Mouse (Mus musculus) heart, adult 18-20 months (tissue): ENCODE results near the gene Sf3a3. TPM values are rescaled to one million over a fixed set of nuclear protein-coding genes. Genes with fewer than 3 reads are reported as not detected.
A peak's percentile ranks its signal among the peaks of the same experiment; 100 is the strongest.
"Not testable (repeated sequence)": the region's sequence is repeated elsewhere in the genome, so short reads cannot be mapped to it uniquely, and the experiment has no call there.

Experiments used
- DNase-seq, 2 experiments: peaks; one replicate each; pipeline ENCODE4 v3.0.0; 2021 to 2022; ENCODE audit warnings: mixed read lengths in 1 of 2
- total RNA-seq, 2 experiments: library from RNA; stranded (reverse); gene quantifications; 2 replicates each; pipeline ENCODE4 v1.2.3; 2021

Gene Sf3a3
- total RNA-seq, 2 experiments from 2014 or later: 18.8 to 19.4 TPM

DNA sequence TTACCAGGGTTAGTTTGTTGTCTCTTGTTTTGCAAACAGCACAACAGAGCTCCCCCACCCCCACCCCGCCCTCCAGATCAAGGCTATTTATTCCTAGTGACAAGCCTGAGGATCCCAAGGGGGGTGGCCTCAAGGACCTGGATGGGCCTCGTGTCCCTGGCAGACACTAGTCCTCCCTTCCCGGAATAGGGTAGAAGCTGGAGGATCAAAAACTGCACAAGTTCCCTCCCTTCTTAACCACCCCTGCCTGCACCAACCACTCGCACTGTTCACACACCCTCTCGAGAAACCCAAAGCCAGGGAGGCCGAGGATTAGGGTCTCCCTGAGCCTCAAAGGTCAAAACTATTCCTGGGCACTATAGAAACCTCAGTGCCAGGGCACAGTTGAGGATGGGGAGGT, 14.8 kb upstream of the Sf3a3 start:
- peak in 1 of 2 experiments; percentile 22 for DNase-seq

- peak; percentile 64 to 68 for DNase-seq
These were observed 14.2 kb upstream of the Sf3a3 start, which contains the start of gene Fhl3 for GRCm38 (mm10) chr4:124700248-124700971. Fhl3 (plus strand) TSS chr4:124700701.

GRCm38 (mm10) chr4:124701052-124701845, 13.3 kb upstream of the Sf3a3 start:
- DNase-seq: peak; percentile 70 to 72

DNA sequence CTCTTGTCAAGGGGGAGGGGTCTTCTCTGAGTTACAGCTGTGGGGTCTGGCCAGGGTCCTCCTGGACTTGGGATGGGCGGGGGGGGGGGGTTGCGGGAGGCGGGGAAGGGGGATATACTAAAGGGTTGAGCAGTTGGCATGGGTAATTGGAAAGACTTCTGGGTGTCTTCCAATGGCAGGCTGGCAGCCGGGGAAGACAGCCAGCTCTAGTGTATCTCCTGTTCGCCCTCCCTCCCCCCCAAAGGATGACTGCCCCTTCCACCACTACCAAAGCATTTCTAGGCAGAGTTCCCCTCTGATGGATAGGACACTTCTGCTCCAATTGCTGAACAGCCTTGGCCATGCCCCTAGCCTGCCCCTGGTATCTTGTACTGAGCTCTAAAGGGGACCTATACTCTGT, 12.7 kb upstream of the Sf3a3 start:
- peak; percentile 47 to 48 for DNase-seq

GRCm38 (mm10) chr4:124703406-124703805, 11.2 kb upstream of the Sf3a3 start:
- peak; percentile 44 to 66 for DNase-seq

DNA sequence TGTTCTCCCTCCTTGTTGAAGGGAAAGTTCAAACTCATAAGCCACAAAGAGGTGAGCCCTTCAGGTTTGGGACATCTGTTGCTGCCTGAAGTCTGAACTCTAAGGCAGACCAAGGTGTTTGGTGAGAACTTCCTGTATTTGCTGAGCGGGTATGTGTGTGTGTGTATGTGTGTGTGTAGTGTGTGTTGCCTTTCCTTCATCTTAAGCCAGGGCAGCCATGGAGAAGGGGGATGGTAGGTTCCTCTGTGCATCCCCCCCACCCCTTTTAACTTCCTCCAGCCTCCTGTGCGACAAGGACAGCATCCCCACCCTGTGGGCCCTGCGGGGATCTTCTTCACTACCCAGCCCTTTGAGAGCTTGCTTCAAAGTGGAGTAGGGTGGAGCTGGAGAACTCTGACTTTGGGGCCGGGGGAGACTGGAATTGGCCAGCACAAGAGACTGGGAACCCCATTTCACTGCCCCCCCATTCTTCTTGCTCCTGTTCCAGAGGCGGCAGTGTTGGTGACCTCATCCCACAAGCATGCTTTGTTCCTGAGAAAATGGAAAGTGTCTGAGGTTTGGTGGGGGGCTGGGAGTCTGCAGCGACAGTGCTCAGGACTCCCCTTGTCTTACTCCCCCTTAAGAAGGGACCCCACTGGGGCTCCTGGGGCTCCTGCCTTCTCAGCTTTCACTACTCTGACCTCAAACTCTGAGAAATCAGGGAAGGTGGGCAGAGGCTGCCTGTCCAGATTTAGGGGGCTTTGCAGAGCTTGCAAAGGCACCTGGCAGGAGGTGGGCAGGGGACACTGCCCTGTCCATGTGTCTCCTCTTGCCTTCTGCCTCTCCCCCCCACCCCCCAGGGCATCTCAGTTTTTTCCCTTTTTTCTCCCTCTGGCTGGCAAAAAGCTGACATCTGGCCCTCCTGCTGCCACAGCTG, 10.4 kb upstream of the Sf3a3 start:
- DNase-seq: peak in 1 of 2 experiments; percentile 27

DNA sequence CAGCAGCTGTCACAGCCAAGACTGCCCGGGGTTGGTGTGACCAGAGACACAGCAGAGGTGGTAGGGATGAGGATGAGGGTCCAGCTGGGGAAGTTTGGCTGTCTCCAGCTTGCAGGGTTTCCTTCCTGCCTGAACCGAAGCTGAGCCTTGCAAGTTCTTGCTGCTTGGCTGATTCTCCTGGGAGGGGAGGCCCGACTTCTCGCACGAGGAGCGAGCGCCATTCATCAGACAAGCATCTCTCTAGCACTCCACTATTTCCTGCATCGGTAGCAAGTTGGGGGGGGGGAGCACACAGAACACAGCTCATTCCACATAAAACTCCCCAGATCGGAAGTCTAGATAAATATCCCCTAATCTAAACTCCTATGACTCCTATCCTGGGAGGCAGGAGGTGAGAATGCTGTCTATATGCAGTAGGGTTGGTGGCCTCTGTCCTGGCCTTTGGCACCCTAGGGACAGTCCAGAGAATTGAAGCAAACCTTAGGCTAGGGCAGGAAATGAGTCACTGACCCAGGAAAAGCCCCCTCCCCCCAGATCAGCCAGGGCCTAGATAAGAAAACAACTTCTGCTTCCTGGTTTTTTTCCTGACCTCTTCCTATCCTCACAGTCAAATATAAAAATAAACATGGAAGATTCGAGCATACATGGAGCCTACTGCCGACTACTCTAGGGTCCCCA, 9.6 kb upstream of the Sf3a3 start:
- peak; percentile 46 to 75 for DNase-seq

GRCm38 (mm10) chr4:124705661-124706269, 8.8 kb upstream of the Sf3a3 start:
- no peak for DNase-seq

GRCm38 (mm10) chr4:124707381-124708199, 7.0 kb upstream of the Sf3a3 start:
- DNase-seq: not testable (repeated sequence)

DNA sequence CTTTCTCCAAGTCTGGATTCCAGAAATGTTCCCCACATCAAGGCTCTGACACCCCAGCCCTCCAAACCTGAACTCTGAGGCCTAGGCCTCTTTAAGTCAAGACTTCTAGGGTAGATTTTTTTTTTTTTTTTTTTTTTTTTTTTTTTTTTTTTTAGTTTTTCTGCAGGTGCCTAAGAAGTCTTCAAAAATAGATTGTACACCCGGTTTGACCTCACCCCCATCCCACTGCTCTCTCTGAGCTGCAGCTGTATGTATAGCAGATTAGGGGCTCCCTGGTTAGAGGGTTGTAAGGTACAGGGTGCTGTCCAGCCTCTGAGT, 6.4 kb upstream of the Sf3a3 start:
- DNase-seq: not testable (repeated sequence)

GRCm38 (mm10) chr4:124708518-124709477, 5.8 kb upstream of the Sf3a3 start:
- peak; percentile 93 to 96 for DNase-seq

GRCm38 (mm10) chr4:124709961-124710446, 4.6 kb upstream of the Sf3a3 start:
- peak; percentile 62 to 71 for DNase-seq

DNA sequence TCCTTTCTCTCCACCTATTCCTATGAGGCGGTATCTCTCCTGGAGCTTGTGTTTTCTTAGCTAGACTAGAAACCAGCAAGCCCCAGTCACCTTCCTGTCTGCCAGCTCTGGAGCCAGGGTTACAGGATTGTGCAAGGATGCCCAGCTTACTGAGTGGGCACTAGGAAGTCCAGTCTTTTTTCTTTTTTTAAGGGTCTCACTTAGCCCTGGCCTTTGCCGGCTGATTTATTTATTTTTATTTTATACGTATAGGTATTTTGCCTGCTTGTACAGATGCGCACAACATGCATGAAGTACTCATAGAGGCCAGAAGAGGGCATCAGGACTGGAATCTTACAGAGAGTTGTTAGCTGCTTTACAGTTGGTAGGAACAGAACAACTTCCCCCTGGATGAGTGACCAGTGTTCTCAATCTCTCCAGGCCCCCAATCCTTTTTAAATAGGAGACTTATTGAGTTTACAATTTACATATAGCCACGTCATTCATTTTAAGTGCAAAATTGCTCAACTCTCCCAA, 3.7 kb upstream of the Sf3a3 start:
- peak; percentile 64 to 73 for DNase-seq

- no peak for DNase-seq
These were observed 2.0 kb upstream of the Sf3a3 start for GRCm38 (mm10) chr4:124712618-124713017.

GRCm38 (mm10) chr4:124713850-124714249, 726 bp upstream of the Sf3a3 start:
- not testable (repeated sequence) for DNase-seq

DNA sequence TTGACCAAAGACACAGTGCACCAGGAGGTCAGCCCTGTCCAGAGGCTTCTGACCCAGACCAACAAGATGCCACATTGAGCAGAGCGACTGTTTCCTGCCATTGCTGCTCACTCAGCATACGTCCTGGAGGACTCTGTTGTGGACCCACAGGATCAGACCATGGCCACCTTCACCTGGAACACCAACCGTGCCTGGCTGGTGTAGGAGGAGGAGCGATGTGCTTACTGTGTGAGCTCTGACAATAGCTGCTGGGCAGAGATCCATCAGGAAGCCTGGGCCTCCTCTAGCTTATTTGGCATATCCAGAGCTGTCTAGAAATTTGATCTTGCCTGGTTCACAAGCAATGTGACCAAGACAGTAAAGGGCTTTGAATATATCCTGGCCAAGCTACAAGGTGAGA, 4.5 kb downstream of the Sf3a3 start:
- no peak for DNase-seq

DNA sequence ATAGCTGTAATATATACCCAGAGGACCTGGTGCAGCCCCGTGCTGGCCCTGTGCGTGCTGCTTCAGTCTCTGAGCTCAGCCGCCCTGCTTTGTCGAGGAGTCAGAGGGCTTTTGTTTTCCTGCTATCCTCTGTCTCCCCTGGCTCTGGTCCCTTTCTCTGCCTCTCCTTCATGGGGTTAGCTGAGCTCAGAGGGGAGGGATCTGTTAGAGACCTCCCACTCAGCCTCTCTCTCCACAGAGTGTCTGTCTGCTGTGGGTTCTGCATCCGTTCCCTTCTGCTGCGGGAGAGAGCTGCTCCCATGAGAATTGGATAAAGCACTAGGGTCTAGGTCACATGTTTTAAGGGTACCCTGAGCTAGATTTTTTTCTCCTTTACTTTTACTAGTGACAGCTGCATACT, 11.5 kb downstream of the Sf3a3 start:
- DNase-seq: no peak

DNA sequence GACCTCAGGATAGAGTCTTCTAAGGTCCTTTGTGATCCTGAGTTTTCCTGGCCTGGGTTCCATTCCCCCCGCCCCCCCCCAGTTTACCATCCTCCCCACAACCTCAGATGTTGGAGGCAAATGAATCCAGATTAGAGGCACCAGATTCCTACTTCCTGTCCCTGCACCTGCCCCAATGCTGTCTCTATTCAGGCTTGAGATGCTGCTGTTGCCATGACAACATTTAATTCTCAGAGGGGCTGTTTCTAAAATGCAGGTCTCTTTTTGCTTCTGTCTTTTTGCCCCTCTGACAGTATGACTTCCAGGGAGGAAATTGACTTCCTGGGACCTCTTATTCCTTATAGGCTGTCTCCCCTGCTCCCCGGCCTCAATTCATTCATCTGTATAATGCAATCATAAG, 22.4 kb downstream of the Sf3a3 start:
- no peak for DNase-seq

DNA sequence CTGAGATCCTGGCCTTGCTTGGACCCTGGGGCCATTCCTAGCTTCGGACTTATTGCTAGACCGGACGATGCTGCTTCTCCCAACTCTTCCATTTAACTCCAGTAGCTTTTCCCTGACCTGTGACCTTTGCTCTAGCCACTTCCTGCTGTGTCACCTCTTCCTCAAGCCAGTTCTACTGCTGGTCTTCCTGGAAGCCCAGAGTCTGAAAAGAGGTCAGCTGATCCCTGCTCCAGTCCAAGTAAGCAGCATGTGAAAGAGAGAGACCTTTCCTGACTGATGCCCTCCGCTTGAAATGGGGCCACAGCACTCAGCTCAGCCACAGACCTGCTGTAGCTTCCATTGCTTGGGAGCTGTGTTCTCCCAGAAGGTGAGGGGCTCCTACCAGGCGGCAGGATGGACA, 22.9 kb downstream of the Sf3a3 start:
- DNase-seq: no peak
